Mouse (Mus musculus) layer of hippocampus, adult 6 months (tissue): ENCODE results near the gene Amd2. TPM values are rescaled to one million over a fixed set of nuclear protein-coding genes. Genes with fewer than 3 reads are reported as not detected.

Experiments
- long read RNA-seq, 2 experiments: library from polyadenylated mRNA; unstranded; transcript quantifications; one replicate each; pipeline ENCODE4 v2.0.0; 2019 to 2020
- polyA plus RNA-seq: library from polyadenylated mRNA; unstranded; fragments of <200 nt; fragmentation: Nextera tagmentation; gene quantifications from 2 replicates; pipeline ENCODE4 v1.2.3, GENCODE M21; 2021

Gene Amd2
- 6.4 and 8.7 TPM in 2 replicates for polyA plus RNA-seq
- long read RNA-seq, experiment 1, partial matches to known transcripts = 0 of 2 reads
- long read RNA-seq, experiment 1, other reads (novel, unspliced or antisense) = 0 of 2 reads
- long read RNA-seq, experiment 2, partial matches to known transcripts = 0 of 1 reads
- long read RNA-seq, experiment 2, other reads (novel, unspliced or antisense) = 0 of 1 reads

GRCm38 (mm10) chr10:35711792-35712191, at the start of gene Amd2:
Gene Amd2, minus strand, starts transcription at chr10:35711892.

